Mouse (Mus musculus): ENCODE data around the gene Chrnb1. TPM values are rescaled to one million over a fixed set of nuclear protein-coding genes. Genes with fewer than 3 reads are reported as not detected.

Chrnb1 gene
- total and polyA plus RNA-seq, 2 experiments = 0.28 to 0.46 TPM

DNA sequence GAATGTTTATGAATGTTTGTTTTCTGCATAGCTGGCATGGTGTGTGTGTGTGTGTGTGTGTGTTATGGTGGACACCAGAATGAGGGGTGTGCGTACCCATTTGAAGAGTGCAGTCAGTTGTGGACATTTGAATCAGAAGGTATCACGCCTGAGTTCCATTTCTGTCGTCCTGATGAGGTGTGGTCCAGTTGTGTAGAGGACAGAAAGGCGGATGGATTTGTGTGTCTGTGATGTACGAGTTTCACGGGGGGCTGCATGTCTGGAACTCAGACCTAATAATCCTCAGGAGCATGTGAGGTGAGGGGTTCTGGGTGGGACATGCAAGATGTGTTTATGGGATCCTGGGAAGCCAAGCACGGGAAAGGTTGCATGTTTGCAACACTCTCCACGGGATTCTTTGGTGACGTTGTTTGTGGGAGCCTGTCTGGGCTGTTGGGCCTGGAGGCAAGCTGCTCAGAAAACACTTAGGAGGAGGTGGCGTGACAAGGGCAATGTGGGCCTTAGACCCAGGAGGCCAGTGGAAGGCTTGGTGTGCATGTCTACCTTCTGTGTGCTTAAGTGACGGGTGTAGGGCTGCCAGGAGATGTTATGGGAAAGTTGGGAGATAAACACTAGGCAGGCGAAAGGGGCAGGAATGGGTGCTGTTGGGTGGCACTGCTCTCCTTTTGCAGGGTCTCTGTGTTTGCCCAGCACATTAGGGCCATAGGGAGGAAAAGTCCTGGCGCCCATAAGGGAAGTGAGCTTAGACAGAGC, 28.7 kb downstream of the Chrnb1 start:
- Histone ChIP-seq H3K9ac (ENCODE audit: low read depth, low read length) (peak overlapping the region; percentile 97), H3K36me3 (ENCODE audit: control insufficient read depth, insufficient read depth, low read length) (no peaks in the 10 kb centered on the region), H3K27me3 (ENCODE audit: control insufficient read depth, insufficient read depth, low read length) (no peaks in the 10 kb centered on the region), H3K79me2 (ENCODE audit: control insufficient read depth, insufficient read depth, low read length) (peaks cover 18% of the 10 kb centered on the region; the same call in 1 of the 2 replicates), H3K4me1 (ENCODE audit: control insufficient read depth, insufficient read depth, low read length) (peaks cover 6% of the 10 kb centered on the region; the same call in 1 of the 2 replicates), H3K27ac (replicated peaks; ENCODE audit: insufficient read depth, low read depth, low read length) (peak overlapping the region; percentile 29), H3K4me3 (ENCODE audit: insufficient read depth, low read depth, low read length) (peak overlapping the region; percentile 27; the same call in 1 of the 2 replicates)
- TF ChIP-seq POLR2A (IDR thresholded peaks at IDR 0.05; ENCODE audit: extremely low read depth, insufficient read depth, low read length) (no peak), CTCF (IDR thresholded peaks at IDR 0.05; ENCODE audit: low read depth, low read length) (no peak)
- 62% methylated on average over 13 of the region's 13 CpGs for WGBS
- no peak for DNase-seq (ENCODE audit: extremely low read depth, low read depth, low spot score)

DNA sequence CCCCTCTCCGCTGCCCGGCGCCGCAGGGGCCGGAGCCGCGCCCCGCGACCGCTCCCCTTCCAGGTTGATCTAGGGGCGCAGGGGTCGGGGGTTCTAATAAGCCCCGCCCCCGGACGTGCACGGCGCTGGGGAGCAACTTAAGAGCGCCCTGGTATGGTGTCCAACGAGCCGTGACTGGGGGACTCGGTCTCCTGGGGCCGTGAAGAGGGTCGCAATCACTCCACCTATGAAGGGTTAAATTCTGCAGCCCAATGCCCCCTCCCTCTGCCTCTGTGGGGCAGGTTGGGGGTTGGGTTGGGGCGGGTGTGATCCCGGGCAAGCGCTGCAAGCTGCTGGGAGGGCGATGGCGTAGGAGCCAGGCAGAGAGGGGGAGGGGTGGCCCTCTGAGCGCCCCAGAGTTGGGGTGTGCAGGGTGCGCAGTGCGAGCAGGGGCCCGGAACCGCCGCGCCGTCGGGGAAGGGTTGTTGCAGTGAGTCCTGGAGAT, 29.6 kb downstream of the Chrnb1 start:
- TF ChIP-seq CTCF (IDR thresholded peaks at IDR 0.05; ENCODE audit: low read depth, low read length) (no peak), POLR2A (IDR thresholded peaks at IDR 0.05; ENCODE audit: extremely low read depth, insufficient read depth, low read length) (no peak)
- Histone ChIP-seq H3K79me2 (ENCODE audit: control insufficient read depth, insufficient read depth, low read length) (peaks cover 18% of the 10 kb centered on the region; the same call in 1 of the 2 replicates), H3K27me3 (ENCODE audit: control insufficient read depth, insufficient read depth, low read length) (no peaks in the 10 kb centered on the region), H3K27ac (replicated peaks; ENCODE audit: insufficient read depth, low read depth, low read length) (peak overlapping the region; percentile 81), H3K9ac (ENCODE audit: low read depth, low read length) (peak overlapping the region; percentile 97), H3K4me1 (ENCODE audit: control insufficient read depth, insufficient read depth, low read length) (peaks cover 6% of the 10 kb centered on the region; the same call in 1 of the 2 replicates), H3K4me3 (ENCODE audit: insufficient read depth, low read depth, low read length) (peak overlapping the region; percentile 94), H3K36me3 (ENCODE audit: control insufficient read depth, insufficient read depth, low read length) (no peaks in the 10 kb centered on the region)
- under 1% methylated on average over 35 of the region's 37 CpGs for WGBS
- DNase-seq (ENCODE audit: extremely low read depth, low read depth, low spot score) = peak; percentile 29

GRCm38 (mm10) chr11:69765221-69766125, 30.3 kb downstream of the Chrnb1 start, which contains the start of gene Zbtb4:
Zbtb4 (plus strand) TSS chr11:69765912.
- DNase-seq (ENCODE audit: extremely low read depth, low read depth, low spot score) = no peak
- Histone ChIP-seq H3K27ac (replicated peaks; ENCODE audit: insufficient read depth, low read depth, low read length) (peak within 1 kb of the TSS; percentile 81), H3K9ac (ENCODE audit: low read depth, low read length) (peak within 1 kb of the TSS; percentile 97), H3K36me3 (ENCODE audit: control insufficient read depth, insufficient read depth, low read length) (no peaks in the 10 kb centered on the region), H3K79me2 (ENCODE audit: control insufficient read depth, insufficient read depth, low read length) (peaks cover 18% of the 10 kb centered on the region; the same call in 1 of the 2 replicates), H3K4me1 (ENCODE audit: control insufficient read depth, insufficient read depth, low read length) (peaks cover 6% of the 10 kb centered on the region; the same call in 1 of the 2 replicates), H3K27me3 (ENCODE audit: control insufficient read depth, insufficient read depth, low read length) (no peaks in the 10 kb centered on the region), H3K4me3 (ENCODE audit: insufficient read depth, low read depth, low read length) (peak within 1 kb of the TSS; percentile 94)
- 19% methylated on average over 50 of the region's 55 CpGs for WGBS
- 0 out of 2 replicates have a peak, but pooled peaks have one; percentile 20 for TF ChIP-seq POLR2A (IDR thresholded peaks at IDR 0.05; ENCODE audit: extremely low read depth, insufficient read depth, low read length)
- no peak for TF ChIP-seq CTCF (IDR thresholded peaks at IDR 0.05; ENCODE audit: low read depth, low read length)

GRCm38 (mm10) chr11:69763551-69763950, 32.2 kb downstream of the Chrnb1 start:
- H3K4me1 ChIP-seq (ENCODE audit: control insufficient read depth, insufficient read depth, low read length) = peaks cover 10% of the 10 kb centered on the region; the same call in 1 of the 2 replicates
- WGBS = 90% methylated on average over 7 of the region's 7 CpGs
- TF ChIP-seq POLR2A (IDR thresholded peaks at IDR 0.05; ENCODE audit: extremely low read depth, insufficient read depth, low read length) = no peak
- peak; percentile 65 for TF ChIP-seq CTCF (IDR thresholded peaks at IDR 0.05; ENCODE audit: low read depth, low read length)
- no peak overlapping the region for H3K27ac ChIP-seq (replicated peaks; ENCODE audit: insufficient read depth, low read depth, low read length)
- H3K9ac ChIP-seq (ENCODE audit: low read depth, low read length) = no peak overlapping the region
- no peaks in the 10 kb centered on the region for H3K36me3 ChIP-seq (ENCODE audit: control insufficient read depth, insufficient read depth, low read length)
- no peak for DNase-seq (ENCODE audit: extremely low read depth, low read depth, low spot score)
- H3K79me2 ChIP-seq (ENCODE audit: control insufficient read depth, insufficient read depth, low read length) = peaks cover 14% of the 10 kb centered on the region; the same call in 1 of the 2 replicates
- H3K27me3 ChIP-seq (ENCODE audit: control insufficient read depth, insufficient read depth, low read length) = no peaks in the 10 kb centered on the region
- no peak overlapping the region for H3K4me3 ChIP-seq (ENCODE audit: insufficient read depth, low read depth, low read length)

DNA sequence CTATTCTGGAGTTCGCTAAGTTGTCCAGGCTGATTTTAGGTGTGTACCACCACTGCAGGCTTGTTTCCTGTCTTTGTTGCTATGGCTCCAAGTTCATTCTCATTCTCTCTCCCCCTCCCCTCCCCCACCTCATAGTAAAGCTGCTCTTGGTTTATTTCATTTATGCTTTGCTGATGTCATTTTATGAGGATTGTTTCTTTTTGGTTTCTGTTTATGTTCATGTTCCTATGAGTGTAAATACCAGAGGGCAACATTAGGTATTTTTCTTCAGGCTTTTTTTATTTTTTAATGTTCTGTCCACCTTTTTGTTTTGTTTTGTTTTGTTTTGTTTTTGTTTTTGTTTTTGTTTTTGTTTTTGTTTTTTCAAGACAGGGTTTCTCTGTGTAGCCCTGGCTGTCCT, 33.9 kb downstream of the Chrnb1 start, which contains the start of gene Slc35g3:
Gene Slc35g3 (minus strand): TSS at position 101 of the 400 bp plus-strand sequence.
- Histone ChIP-seq H3K4me1 (ENCODE audit: control insufficient read depth, insufficient read depth, low read length) (peaks cover 10% of the 10 kb centered on the region; the same call in 1 of the 2 replicates), H3K27ac (replicated peaks; ENCODE audit: insufficient read depth, low read depth, low read length) (no peak within 1 kb of the TSS), H3K27me3 (ENCODE audit: control insufficient read depth, insufficient read depth, low read length) (no peaks in the 10 kb centered on the region), H3K79me2 (ENCODE audit: control insufficient read depth, insufficient read depth, low read length) (peaks cover 11% of the 10 kb centered on the region; the same call in 1 of the 2 replicates), H3K4me3 (ENCODE audit: insufficient read depth, low read depth, low read length) (no peak within 1 kb of the TSS), H3K36me3 (ENCODE audit: control insufficient read depth, insufficient read depth, low read length) (no peaks in the 10 kb centered on the region), H3K9ac (ENCODE audit: low read depth, low read length) (no peak within 1 kb of the TSS)
- TF ChIP-seq CTCF (IDR thresholded peaks at IDR 0.05; ENCODE audit: low read depth, low read length) (no peak), POLR2A (IDR thresholded peaks at IDR 0.05; ENCODE audit: extremely low read depth, insufficient read depth, low read length) (no peak)
- DNase-seq (ENCODE audit: extremely low read depth, low read depth, low spot score) = no peak
- WGBS = 83% methylated on average over 1 of the region's 1 CpGs
